Mouse (Mus musculus): ENCODE data around the gene Cmtm4. TPM values are rescaled to one million over a fixed set of nuclear protein-coding genes. Genes with fewer than 3 reads are reported as not detected.

Gene Cmtm4
- polyA plus RNA-seq, 1 experiment from 2014 or later, result 3.6 TPM

DNA sequence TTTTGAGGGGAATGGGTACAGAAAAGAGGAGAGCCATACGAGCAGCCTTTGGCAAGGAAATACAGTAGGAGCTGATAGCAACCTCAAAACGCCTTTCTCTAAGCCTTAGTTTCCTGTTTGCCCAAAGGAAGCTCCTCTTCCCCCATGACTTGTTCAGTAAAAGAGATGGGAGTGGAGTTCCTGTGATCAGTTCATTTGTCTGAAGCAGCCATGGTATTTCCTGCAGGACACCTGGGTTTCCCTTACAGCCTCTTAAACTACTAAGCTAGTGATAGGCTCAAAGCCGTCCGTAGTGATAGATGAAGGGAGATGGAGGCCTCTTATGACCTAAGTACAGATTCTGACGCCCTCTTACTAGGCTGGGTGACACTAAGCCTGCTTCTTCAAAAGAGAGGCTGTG, 53.2 kb downstream of the Cmtm4 start:
- Histone ChIP-seq H3K9ac (replicated peaks; ENCODE audit: low read length) (no peak overlapping the region), H3K27me3 (ENCODE audit: control insufficient read depth, insufficient read depth, low read length) (no peaks in the 10 kb centered on the region), H3K4me2 (ENCODE audit: low read length) (no peak overlapping the region), H3K9me3 (ENCODE audit: control insufficient read depth, low read length) (no peaks in the 10 kb centered on the region), H3K4me1 (ENCODE audit: control insufficient read depth, insufficient read depth, low read length) (0 out of 2 replicates have a peak, but pooled peaks cover 7% of the 10 kb centered on the region), H3K36me3 (ENCODE audit: control insufficient read depth, insufficient read depth, low read length) (no peaks in the 10 kb centered on the region), H3K4me3 (replicated peaks; ENCODE audit: low read depth, low read length) (no peak overlapping the region), H3K27ac (replicated peaks; ENCODE audit: low read depth, low read length) (no peak overlapping the region)
- DNase-seq (no peak), ATAC-seq (ENCODE audit: low FRiP score, low TSS enrichment) (no peak)
- 88% methylated on average over 5 of the region's 5 CpGs for WGBS

DNA sequence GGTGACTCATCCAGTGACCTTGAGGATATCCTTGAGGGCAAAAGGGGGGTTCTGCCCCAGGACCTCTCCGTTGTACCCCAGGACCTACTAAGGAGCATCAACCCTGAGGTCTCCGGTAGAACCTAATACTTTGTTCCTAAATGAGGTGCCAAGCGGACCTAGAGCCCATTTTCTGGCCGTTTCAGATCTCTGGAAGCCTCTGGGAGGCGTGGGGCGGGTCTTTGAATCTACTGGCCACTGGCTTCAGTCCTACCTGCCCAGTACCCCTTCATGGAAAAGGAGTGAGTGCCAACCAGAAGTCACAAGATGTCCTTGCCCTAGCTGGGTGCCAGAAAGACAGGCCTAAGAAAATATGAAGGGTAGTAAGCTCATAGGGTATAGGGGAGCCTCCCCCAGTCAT, 53.9 kb downstream of the Cmtm4 start:
- H3K9me3 ChIP-seq (ENCODE audit: control insufficient read depth, low read length), result no peaks in the 10 kb centered on the region
- H3K4me1 ChIP-seq (ENCODE audit: control insufficient read depth, insufficient read depth, low read length), result 0 out of 2 replicates have a peak, but pooled peaks cover 7% of the 10 kb centered on the region
- DNase-seq, result no peak
- no peak overlapping the region for H3K9ac ChIP-seq (replicated peaks; ENCODE audit: low read length)
- no peaks in the 10 kb centered on the region for H3K36me3 ChIP-seq (ENCODE audit: control insufficient read depth, insufficient read depth, low read length)
- WGBS, result 43% methylated on average over 6 of the region's 6 CpGs
- no peak overlapping the region for H3K27ac ChIP-seq (replicated peaks; ENCODE audit: low read depth, low read length)
- peak overlapping the region; percentile 88 for H3K4me2 ChIP-seq (ENCODE audit: low read length)
- ATAC-seq (ENCODE audit: low FRiP score, low TSS enrichment), result no peak
- H3K27me3 ChIP-seq (ENCODE audit: control insufficient read depth, insufficient read depth, low read length), result no peaks in the 10 kb centered on the region
- H3K4me3 ChIP-seq (replicated peaks; ENCODE audit: low read depth, low read length), result peak overlapping the region; percentile 50; the same call in 1 of the 2 replicates

DNA sequence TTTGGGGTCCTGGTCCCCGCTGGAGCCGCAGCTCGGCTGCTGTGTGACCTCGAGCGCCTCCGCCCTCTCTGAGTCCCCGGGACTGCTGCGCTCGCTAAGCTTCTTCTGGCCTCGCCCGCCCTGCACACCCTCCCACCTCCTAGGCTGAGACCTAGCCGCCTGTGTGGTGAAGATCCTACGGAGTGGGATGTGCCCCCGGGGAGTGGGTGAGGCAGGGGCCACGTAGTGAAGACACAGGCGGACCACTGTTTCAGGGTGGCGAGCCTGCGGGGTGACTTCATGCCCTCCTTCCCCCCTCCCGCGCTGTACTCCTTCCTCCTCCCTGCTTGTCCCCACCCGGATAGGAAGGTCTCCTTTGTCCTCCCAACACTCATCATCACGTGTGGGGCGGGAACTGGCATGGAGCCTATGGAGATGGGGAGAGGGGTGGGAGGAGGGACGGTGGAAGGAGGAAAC, 54.5 kb downstream of the Cmtm4 start:
- Histone ChIP-seq H3K9me3 (ENCODE audit: control insufficient read depth, low read length) (no peaks in the 10 kb centered on the region), H3K4me1 (ENCODE audit: control insufficient read depth, insufficient read depth, low read length) (0 out of 2 replicates have a peak, but pooled peaks cover 7% of the 10 kb centered on the region), H3K4me2 (ENCODE audit: low read length) (peak overlapping the region; percentile 88), H3K27me3 (ENCODE audit: control insufficient read depth, insufficient read depth, low read length) (no peaks in the 10 kb centered on the region), H3K4me3 (replicated peaks; ENCODE audit: low read depth, low read length) (peak overlapping the region; percentile 50), H3K9ac (replicated peaks; ENCODE audit: low read length) (peak overlapping the region; percentile 60), H3K36me3 (ENCODE audit: control insufficient read depth, insufficient read depth, low read length) (no peaks in the 10 kb centered on the region), H3K27ac (replicated peaks; ENCODE audit: low read depth, low read length) (0 out of 2 replicates have a peak overlapping the region, but pooled peaks have one; percentile 45)
- DNase-seq (peak; percentile 73), ATAC-seq (ENCODE audit: low FRiP score, low TSS enrichment) (peak; percentile 56)
- WGBS, result under 1% methylated on average over 24 of the region's 24 CpGs

DNA sequence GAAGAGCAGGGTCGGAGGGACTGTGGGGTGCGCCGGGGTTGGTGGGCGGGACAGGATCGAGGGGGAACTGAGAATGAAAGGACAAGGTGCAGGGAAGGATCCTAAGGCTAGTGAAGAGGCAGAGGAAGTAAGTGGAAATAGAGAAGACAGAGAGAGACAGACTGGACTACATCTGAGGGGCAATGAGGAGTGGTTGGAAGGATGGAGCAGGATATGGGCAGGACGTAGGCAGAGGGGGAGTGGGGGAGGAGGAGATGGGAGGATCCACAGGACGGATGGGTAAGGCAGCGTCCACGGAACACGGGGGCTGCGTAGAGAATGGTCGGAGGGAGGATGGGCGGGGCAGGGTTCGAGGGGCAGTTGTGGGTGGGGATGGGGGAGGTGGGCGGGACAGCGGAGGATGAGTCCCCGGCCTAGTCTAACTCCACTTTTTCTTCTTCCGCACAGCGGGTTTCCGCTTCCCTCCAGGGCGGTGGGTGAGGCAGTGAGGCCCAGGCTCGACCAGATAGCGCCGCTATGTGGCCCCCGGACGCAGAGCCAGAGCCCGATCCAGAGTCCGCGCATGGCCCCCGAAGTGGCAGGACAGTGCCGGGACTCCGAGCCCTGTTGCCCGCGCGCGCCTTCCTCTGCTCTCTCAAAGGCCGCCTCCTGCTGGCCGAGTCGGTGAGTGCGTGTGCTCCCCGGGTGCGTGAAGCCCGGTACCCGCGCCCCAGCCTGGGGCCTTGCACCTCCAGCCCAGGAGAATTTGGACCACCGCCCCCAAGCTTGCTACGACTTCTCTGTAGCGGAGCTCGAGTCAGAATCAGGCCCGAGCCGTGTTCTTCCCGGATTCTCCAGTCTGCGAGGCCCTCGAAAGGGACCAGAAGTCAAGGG, 55.1 kb downstream of the Cmtm4 start:
- ATAC-seq (ENCODE audit: low FRiP score, low TSS enrichment) (peak; percentile 69), DNase-seq (peak; percentile 81)
- under 1% methylated on average over 53 of the region's 54 CpGs for WGBS
- peak overlapping the region; percentile 88 for H3K4me2 ChIP-seq (ENCODE audit: low read length)
- no peaks in the 10 kb centered on the region for H3K27me3 ChIP-seq (ENCODE audit: control insufficient read depth, insufficient read depth, low read length)
- no peaks in the 10 kb centered on the region for H3K36me3 ChIP-seq (ENCODE audit: control insufficient read depth, insufficient read depth, low read length)
- H3K9ac ChIP-seq (replicated peaks; ENCODE audit: low read length), result peak overlapping the region; percentile 60
- 0 out of 2 replicates have a peak overlapping the region, but pooled peaks have one; percentile 45 for H3K27ac ChIP-seq (replicated peaks; ENCODE audit: low read depth, low read length)
- H3K4me3 ChIP-seq (replicated peaks; ENCODE audit: low read depth, low read length), result peak overlapping the region; percentile 50
- no peaks in the 10 kb centered on the region for H3K9me3 ChIP-seq (ENCODE audit: control insufficient read depth, low read length)
- 0 out of 2 replicates have a peak, but pooled peaks cover 7% of the 10 kb centered on the region for H3K4me1 ChIP-seq (ENCODE audit: control insufficient read depth, insufficient read depth, low read length)

DNA sequence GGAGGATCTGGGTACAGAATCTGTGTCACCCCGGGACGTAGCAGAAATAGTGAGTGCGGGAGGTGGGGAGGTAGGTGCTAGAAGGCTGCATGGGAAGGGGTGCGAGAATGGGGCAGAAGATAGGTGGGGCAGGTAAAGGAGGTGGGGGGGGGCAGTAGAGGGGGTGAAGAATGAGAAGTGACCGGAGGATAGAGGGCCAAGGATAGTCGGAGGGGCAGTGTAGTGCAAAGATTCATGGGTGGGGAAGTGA, 55.7 kb downstream of the Cmtm4 start:
- Histone ChIP-seq H3K9me3 (ENCODE audit: control insufficient read depth, low read length) (no peaks in the 10 kb centered on the region), H3K4me3 (replicated peaks; ENCODE audit: low read depth, low read length) (peak overlapping the region; percentile 50), H3K36me3 (ENCODE audit: control insufficient read depth, insufficient read depth, low read length) (no peaks in the 10 kb centered on the region), H3K27ac (replicated peaks; ENCODE audit: low read depth, low read length) (no peak overlapping the region), H3K27me3 (ENCODE audit: control insufficient read depth, insufficient read depth, low read length) (no peaks in the 10 kb centered on the region), H3K4me2 (ENCODE audit: low read length) (peak overlapping the region; percentile 88), H3K4me1 (ENCODE audit: control insufficient read depth, insufficient read depth, low read length) (0 out of 2 replicates have a peak, but pooled peaks cover 7% of the 10 kb centered on the region), H3K9ac (replicated peaks; ENCODE audit: low read length) (peak overlapping the region; percentile 60)
- WGBS, result 1% methylated on average over 6 of the region's 6 CpGs
- no peak; the same call in none of the 2 replicates for ATAC-seq (ENCODE audit: low FRiP score, low TSS enrichment)
- no peak for DNase-seq

DNA sequence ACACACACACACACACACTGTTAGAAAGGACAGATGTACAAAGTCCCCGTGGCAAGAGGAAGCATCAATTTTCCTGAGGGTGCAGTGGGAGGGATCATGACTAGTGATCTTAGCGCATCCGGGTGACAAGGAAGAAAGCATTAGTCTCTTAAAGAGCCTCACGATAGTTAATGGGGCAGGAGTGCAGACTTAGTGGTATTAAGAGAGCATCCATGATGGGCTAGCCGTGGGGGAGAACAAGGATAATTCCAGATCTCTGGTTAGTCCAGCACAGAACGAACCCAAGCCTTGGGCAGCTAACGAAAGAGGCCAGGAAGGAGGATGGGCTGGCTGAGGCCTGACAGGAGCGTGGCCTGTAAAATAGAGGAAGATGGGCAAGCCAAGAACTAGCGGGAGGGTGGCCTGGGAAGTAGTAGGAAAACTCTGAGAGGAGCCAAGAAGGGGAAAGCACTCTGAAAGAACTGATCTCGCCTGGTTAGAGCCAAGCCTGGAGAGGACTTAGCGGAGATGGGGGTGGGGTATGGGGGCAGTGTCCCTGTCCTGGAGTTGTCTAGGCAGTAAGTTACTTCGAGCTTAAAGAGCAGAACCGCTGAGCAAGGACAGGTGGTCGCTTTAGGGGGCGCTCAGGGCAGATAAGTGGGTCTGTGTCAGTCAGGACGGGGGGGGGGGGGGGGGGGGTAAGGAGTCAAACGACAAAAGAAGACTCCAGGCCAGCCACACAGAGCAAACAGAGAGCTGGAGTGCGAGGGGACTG, 56.2 kb downstream of the Cmtm4 start, which contains the start of gene Cmtm3:
TSS of gene Cmtm3 (plus strand) at position 182 of the 754 bp plus-strand sequence.
- 15% methylated on average over 18 of the region's 18 CpGs for WGBS
- DNase-seq, result no peak

DNA sequence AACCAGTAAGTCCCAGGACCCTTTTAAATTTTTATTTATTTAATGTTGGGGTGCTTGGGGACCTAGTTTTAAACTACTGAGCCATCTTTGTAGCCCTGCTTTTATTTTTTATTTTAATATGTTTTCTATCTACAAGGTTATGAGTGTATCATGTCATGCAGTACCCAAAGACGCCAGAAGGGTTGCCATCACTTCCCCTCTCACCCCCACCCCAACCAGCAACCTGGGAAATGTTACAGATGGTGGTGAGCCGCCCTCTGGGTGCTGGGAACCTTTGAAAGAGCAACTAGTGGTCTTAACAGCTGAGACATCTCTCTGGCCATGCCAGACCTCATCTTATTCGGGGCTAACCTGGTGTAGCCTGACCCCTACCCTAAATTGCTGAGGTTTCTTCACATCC, 57.7 kb downstream of the Cmtm4 start:
- Histone ChIP-seq H3K4me3 (replicated peaks; ENCODE audit: low read depth, low read length) (no peak overlapping the region), H3K36me3 (ENCODE audit: control insufficient read depth, insufficient read depth, low read length) (no peaks in the 10 kb centered on the region), H3K4me1 (ENCODE audit: control insufficient read depth, insufficient read depth, low read length) (0 out of 2 replicates have a peak, but pooled peaks cover 7% of the 10 kb centered on the region), H3K9me3 (ENCODE audit: control insufficient read depth, low read length) (no peaks in the 10 kb centered on the region), H3K27ac (replicated peaks; ENCODE audit: low read depth, low read length) (no peak overlapping the region), H3K27me3 (ENCODE audit: control insufficient read depth, insufficient read depth, low read length) (no peaks in the 10 kb centered on the region), H3K4me2 (ENCODE audit: low read length) (no peak overlapping the region), H3K9ac (replicated peaks; ENCODE audit: low read length) (no peak overlapping the region)
- DNase-seq (no peak), ATAC-seq (ENCODE audit: low FRiP score, low TSS enrichment) (no peak)
- 53% methylated on average over 3 of the region's 3 CpGs for WGBS

More for the DNA sequence above, 56.2 kb downstream of the Cmtm4 start, which contains the start of gene Cmtm3:
- Histone ChIP-seq H3K27me3 (ENCODE audit: control insufficient read depth, insufficient read depth, low read length) (no peaks in the 10 kb centered on the region), H3K4me3 (replicated peaks; ENCODE audit: low read depth, low read length) (peak within 1 kb of the TSS; percentile 50), H3K36me3 (ENCODE audit: control insufficient read depth, insufficient read depth, low read length) (no peaks in the 10 kb centered on the region), H3K4me1 (ENCODE audit: control insufficient read depth, insufficient read depth, low read length) (0 out of 2 replicates have a peak, but pooled peaks cover 7% of the 10 kb centered on the region), H3K27ac (replicated peaks; ENCODE audit: low read depth, low read length) (no peak within 1 kb of the TSS), H3K9ac (replicated peaks; ENCODE audit: low read length) (peak within 1 kb of the TSS; percentile 60), H3K9me3 (ENCODE audit: control insufficient read depth, low read length) (no peaks in the 10 kb centered on the region), H3K4me2 (ENCODE audit: low read length) (peak within 1 kb of the TSS; percentile 88)
- ATAC-seq (ENCODE audit: low FRiP score, low TSS enrichment), result no peak

DNA sequence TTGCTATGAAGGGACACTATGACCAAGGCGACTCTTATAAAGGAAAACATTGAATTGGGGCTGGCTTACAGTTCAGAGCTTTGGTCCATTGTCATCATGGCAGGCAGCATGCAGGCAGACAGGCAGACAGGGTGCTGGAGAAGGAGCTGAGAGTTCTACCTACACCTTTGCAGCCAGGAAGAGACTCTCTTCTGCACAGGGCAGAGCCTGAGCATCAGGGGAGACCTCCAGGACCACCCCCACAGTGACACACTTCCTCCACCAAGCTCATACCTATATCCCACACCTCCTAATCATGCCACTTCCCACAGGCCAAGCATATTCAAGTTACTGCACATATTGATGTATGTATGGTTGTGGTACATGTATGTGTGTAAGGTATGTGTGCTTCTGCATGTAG, 58.8 kb downstream of the Cmtm4 start:
- ATAC-seq (ENCODE audit: low FRiP score, low TSS enrichment), result no peak
- H3K4me3 ChIP-seq (replicated peaks; ENCODE audit: low read depth, low read length), result no peak overlapping the region
- H3K9me3 ChIP-seq (ENCODE audit: control insufficient read depth, low read length), result no peaks in the 10 kb centered on the region
- WGBS, result 85% methylated on average over 1 of the region's 1 CpGs
- H3K27ac ChIP-seq (replicated peaks; ENCODE audit: low read depth, low read length), result no peak overlapping the region
- 0 out of 2 replicates have a peak, but pooled peaks cover 7% of the 10 kb centered on the region for H3K4me1 ChIP-seq (ENCODE audit: control insufficient read depth, insufficient read depth, low read length)
- H3K36me3 ChIP-seq (ENCODE audit: control insufficient read depth, insufficient read depth, low read length), result no peaks in the 10 kb centered on the region
- H3K9ac ChIP-seq (replicated peaks; ENCODE audit: low read length), result no peak overlapping the region
- DNase-seq, result no peak
- no peaks in the 10 kb centered on the region for H3K27me3 ChIP-seq (ENCODE audit: control insufficient read depth, insufficient read depth, low read length)
- no peak overlapping the region for H3K4me2 ChIP-seq (ENCODE audit: low read length)
